Mouse (Mus musculus) liver, postnatal 0 days (tissue): ENCODE measurements at regions not wholly inside any gene's neighbourhood (a gene's known extent, or its start where the extent isn't known, plus 50 kb on each side); places are given as distances from the start of the nearest gene placed in this dataset.

Experiments
- ATAC-seq: fragments of 200-750 bp; cut with Nextera tagmentation; 2 replicates; pipeline ENCODE4 v1.8.0; 2017; ENCODE audit warnings: mild to moderate bottlenecking, moderate library complexity
- DNase-seq: peaks from one replicate; pipeline ENCODE4 v3.0.0-alpha.2; 2016
- H3K27ac ChIP-seq: fragments of 300-500 bp; sonication (generic); 2 replicates; pipeline ENCODE4 v1.5.1; 2014; ENCODE audit warnings: antibody characterized with exemption, moderate library complexity, mild to moderate bottlenecking, low read depth
- H3K27me3 ChIP-seq: fragments of 300-500 bp; sonication (generic); 2 replicates; pipeline ENCODE4 v1.6.1; 2014; ENCODE audit warnings: low read length, control low read depth, mixed read lengths; ENCODE audit not compliant: insufficient read depth
- H3K36me3 ChIP-seq: fragments of 300-500 bp; sonication (generic); replicated peaks from 2 replicates; pipeline ENCODE4 v1.6.1; 2014; ENCODE audit warnings: mild to moderate bottlenecking, control low read depth, low read length, moderate library complexity, mixed read lengths; ENCODE audit not compliant: insufficient read depth
- H3K4me1 ChIP-seq: fragments of 300-500 bp; sonication (generic); 2 replicates; pipeline ENCODE4 v1.6.1; 2014; ENCODE audit warnings: antibody characterized with exemption, mild to moderate bottlenecking, control low read depth; ENCODE audit not compliant: insufficient read depth
- H3K4me2 ChIP-seq: fragments of 300-500 bp; sonication (generic); 2 replicates; pipeline ENCODE4 v1.6.1; 2014; ENCODE audit warnings: low read depth, mild to moderate bottlenecking, low read length, moderate library complexity, mixed read lengths
- H3K4me3 ChIP-seq: fragments of 300-500 bp; sonication (generic); 2 replicates; pipeline ENCODE4 v1.5.1; 2014; ENCODE audit warnings: low read depth, low read length
- H3K9ac ChIP-seq: fragments of 300-500 bp; sonication (generic); replicated peaks from 2 replicates; pipeline ENCODE4 v1.6.1; 2014; ENCODE audit warnings: mild to moderate bottlenecking, moderate library complexity
- H3K9me3 ChIP-seq: fragments of 300-500 bp; sonication (generic); 2 replicates; pipeline ENCODE4 v1.6.1; 2016; ENCODE audit warnings: mild to moderate bottlenecking, control low read depth, low read length, mixed read lengths
- CTCF ChIP-seq: sonication (generic); IDR thresholded peaks from 2 replicates; pipeline ENCODE4 v1.5.1; 2016; ENCODE audit warnings: antibody characterized with exemption, low read depth
- EP300 ChIP-seq: IDR thresholded peaks from 2 replicates; pipeline ENCODE4 v1.6.1; 2016; ENCODE audit warnings: antibody characterized with exemption, low read depth, mild to moderate bottlenecking
- WGBS: fragments of 180-500 bp; shearing (Covaris S2); extraction: QIAGEN DNeasy Blood & Tissue Kit; methylation state at CpG from one replicate; pipeline ENCODE4 v1.1.7; 2014; ENCODE audit not compliant: insufficient replicate concordance; 5-methylcytosine and 5-hydroxymethylcytosine counted together

DNA sequence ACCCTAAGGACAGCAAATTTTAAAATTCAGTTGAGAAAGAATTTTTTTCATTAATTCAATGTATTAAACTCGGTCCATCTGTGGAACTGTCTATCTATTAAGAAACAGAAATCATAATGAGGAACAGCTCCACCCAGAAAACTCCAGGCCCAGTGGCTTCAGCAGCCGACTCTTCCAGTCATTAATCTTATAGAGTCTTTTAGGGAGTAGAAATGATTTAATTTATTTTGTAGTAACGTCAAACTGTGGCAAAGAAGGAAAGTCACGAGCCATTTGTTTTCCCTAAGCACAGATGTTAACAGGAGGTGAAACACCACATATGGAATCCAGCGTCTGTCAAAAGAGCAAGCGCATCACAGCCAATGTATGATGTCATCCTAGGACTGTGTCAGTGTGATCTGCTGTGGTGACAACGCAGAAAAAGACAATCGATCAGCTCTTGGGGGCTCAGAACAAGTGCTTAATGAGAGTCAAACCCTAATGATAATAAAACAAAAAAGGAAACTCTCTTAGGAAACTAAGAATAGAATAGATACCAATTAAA lies 119.9 kb upstream of the Irf2bp2 start:
- Histone ChIP-seq H3K4me1 (0 out of 2 replicates have a peak, but pooled peaks cover 3% of the 10 kb centered on the region), H3K27ac (no peak overlapping the region), H3K9ac (no peak overlapping the region), H3K4me2 (no peak overlapping the region), H3K4me3 (no peak overlapping the region), H3K27me3 (no peaks in the 10 kb centered on the region), H3K36me3 (no peaks in the 10 kb centered on the region), H3K9me3 (no peaks in the 10 kb centered on the region)
- DNase-seq (no peak), ATAC-seq (no peak)
- TF ChIP-seq CTCF = no peak
- TF ChIP-seq EP300 = no peak
- 74% methylated on average over 8 of the region's 8 CpGs for WGBS

GRCm38 (mm10) chr8:126713181-126713580 lies 119.4 kb upstream of the Irf2bp2 start:
- Histone ChIP-seq H3K9me3 (no peaks in the 10 kb centered on the region), H3K4me1 (0 out of 2 replicates have a peak, but pooled peaks cover 3% of the 10 kb centered on the region), H3K4me3 (no peak overlapping the region), H3K27ac (no peak overlapping the region), H3K4me2 (no peak overlapping the region), H3K9ac (no peak overlapping the region), H3K36me3 (no peaks in the 10 kb centered on the region), H3K27me3 (no peaks in the 10 kb centered on the region)
- no peak for DNase-seq
- WGBS = 71% methylated on average over 4 of the region's 4 CpGs
- TF ChIP-seq CTCF (no peak), EP300 (no peak)
- ATAC-seq = no peak

DNA sequence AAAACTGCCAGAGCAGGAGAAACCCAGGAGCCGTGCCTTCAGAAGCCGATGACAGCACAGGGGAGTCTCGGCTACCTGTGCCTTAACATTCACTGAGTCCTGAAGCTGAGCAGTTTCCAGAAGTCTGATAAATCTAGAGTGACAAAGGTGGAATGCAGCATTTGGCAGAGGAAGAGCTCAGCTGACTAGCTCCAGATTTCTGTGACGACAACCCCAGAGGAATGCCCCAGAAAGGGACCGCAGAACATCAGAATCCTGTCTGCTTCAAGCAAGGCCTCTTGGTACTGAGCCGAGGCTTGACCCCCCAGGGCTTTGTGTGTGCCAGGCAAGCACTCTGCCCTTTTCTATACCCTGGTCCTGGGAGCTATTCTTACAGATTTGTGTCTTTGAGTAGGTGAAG lies 119.0 kb upstream of the Irf2bp2 start:
- DNase-seq = no peak
- H3K4me2 ChIP-seq = no peak overlapping the region

GRCm38 (mm10) chr8:126708956-126709355 lies 115.2 kb upstream of the Irf2bp2 start:
- Histone ChIP-seq H3K9me3 (no peaks in the 10 kb centered on the region), H3K27me3 (no peaks in the 10 kb centered on the region), H3K27ac (no peak overlapping the region), H3K36me3 (no peaks in the 10 kb centered on the region), H3K4me3 (no peak overlapping the region), H3K4me1 (peaks cover 33% of the 10 kb centered on the region), H3K4me2 (no peak overlapping the region), H3K9ac (no peak overlapping the region)
- ATAC-seq (no peak), DNase-seq (no peak)
- 68% methylated on average over 2 of the region's 2 CpGs for WGBS
- TF ChIP-seq CTCF = no peak
- no peak for TF ChIP-seq EP300

More for the DNA sequence above, 119.0 kb upstream of the Irf2bp2 start:
- no peaks in the 10 kb centered on the region for H3K9me3 ChIP-seq
- no peak for ATAC-seq
- no peaks in the 10 kb centered on the region for H3K27me3 ChIP-seq
- TF ChIP-seq EP300 (no peak), CTCF (no peak)
- H3K4me3 ChIP-seq = no peak overlapping the region
- no peak overlapping the region for H3K9ac ChIP-seq
- WGBS = 77% methylated on average over 6 of the region's 6 CpGs
- H3K4me1 ChIP-seq = 0 out of 2 replicates have a peak, but pooled peaks cover 4% of the 10 kb centered on the region
- H3K27ac ChIP-seq = no peak overlapping the region
- no peaks in the 10 kb centered on the region for H3K36me3 ChIP-seq

GRCm38 (mm10) chr8:126707300-126707902 lies 113.6 kb upstream of the Irf2bp2 start:
- peak; percentile 28; the same call in 1 of the 2 replicates for TF ChIP-seq CTCF
- TF ChIP-seq EP300 = no peak
- H3K27ac ChIP-seq = peak overlapping the region; percentile 76
- 43% methylated on average over 5 of the region's 6 CpGs for WGBS
- H3K27me3 ChIP-seq = no peaks in the 10 kb centered on the region
- 0 out of 2 replicates have a peak overlapping the region, but pooled peaks have one; percentile 11 for H3K9ac ChIP-seq
- no peak overlapping the region for H3K4me2 ChIP-seq
- no peaks in the 10 kb centered on the region for H3K9me3 ChIP-seq
- DNase-seq = peak; percentile 39
- peaks cover 46% of the 10 kb centered on the region for H3K4me1 ChIP-seq
- no peak overlapping the region for H3K4me3 ChIP-seq
- no peaks in the 10 kb centered on the region for H3K36me3 ChIP-seq
- peak; percentile 41 for ATAC-seq

GRCm38 (mm10) chr8:126706247-126706646 lies 112.5 kb upstream of the Irf2bp2 start:
- H3K27ac ChIP-seq = peak overlapping the region; percentile 26; the same call in 1 of the 2 replicates
- H3K9ac ChIP-seq = no peak overlapping the region
- no peak overlapping the region for H3K4me3 ChIP-seq
- no peak overlapping the region for H3K4me2 ChIP-seq
- TF ChIP-seq EP300 (no peak), CTCF (no peak)
- H3K9me3 ChIP-seq = no peaks in the 10 kb centered on the region
- no peaks in the 10 kb centered on the region for H3K27me3 ChIP-seq
- no peaks in the 10 kb centered on the region for H3K36me3 ChIP-seq
- H3K4me1 ChIP-seq = peaks cover 52% of the 10 kb centered on the region
- ATAC-seq (no peak), DNase-seq (no peak)
- 69% methylated on average over 8 of the region's 8 CpGs for WGBS
